Mouse (Mus musculus): ENCODE measurements around the gene Pnmt.

- TF ChIP-seq TAL1 (IDR thresholded peaks at IDR 0.05; ENCODE audit: low read length) (no peak), GATA1 (IDR thresholded peaks at IDR 0.05; ENCODE audit: low read length) (no peak)
Measured at GRCm38 (mm10) chr11:98360866-98361521, 25.3 kb upstream of the Pnmt start.
